Mouse (Mus musculus): Measurements from ENCODE around the gene Tekt1.
A peak's percentile ranks its signal among the peaks of the same experiment; 100 is the strongest.

Tekt1 gene

GRCm38 (mm10) chr11:72362347-72362741 is at the start of gene Tekt1:
Gene Tekt1, minus strand, starts transcription at chr11:72362442.
- no peak for DNase-seq

GRCm38 (mm10) chr11:72411945-72412344 is 49.7 kb upstream of the Tekt1 start:
- DNase-seq: no peak

GRCm38 (mm10) chr11:72411093-72411921 is 49.1 kb upstream of the Tekt1 start, which contains the start of gene Smtnl2:
Gene Smtnl2, minus strand, starts transcription at chr11:72411713.
- DNase-seq: peak; percentile 99

- DNase-seq: peak; percentile 92
These were observed 48.4 kb upstream of the Tekt1 start for GRCm38 (mm10) chr11:72410521-72411092.

- peak; percentile 91 for DNase-seq
These were observed 47.6 kb upstream of the Tekt1 start for GRCm38 (mm10) chr11:72409649-72410385.

- DNase-seq: peak; percentile 94
These were observed 46.4 kb upstream of the Tekt1 start for GRCm38 (mm10) chr11:72408451-72409170.

- DNase-seq: peak; percentile 98
These were observed 45.3 kb upstream of the Tekt1 start for GRCm38 (mm10) chr11:72407574-72407973.

- peak; percentile 91 for DNase-seq
These were observed 44.8 kb upstream of the Tekt1 start for GRCm38 (mm10) chr11:72407081-72407480.

- peak; percentile 89 for DNase-seq
These were observed 43.9 kb upstream of the Tekt1 start for GRCm38 (mm10) chr11:72406079-72406675.

- DNase-seq: peak; percentile 91
These were observed 43.3 kb upstream of the Tekt1 start for GRCm38 (mm10) chr11:72405532-72405931.

- DNase-seq: peak; percentile 91
These were observed 40.7 kb upstream of the Tekt1 start for GRCm38 (mm10) chr11:72402969-72403368.

GRCm38 (mm10) chr11:72402017-72402416 is 39.8 kb upstream of the Tekt1 start:
- DNase-seq: peak; percentile 89

- peak; percentile 81 for DNase-seq
These were observed 38.8 kb upstream of the Tekt1 start for GRCm38 (mm10) chr11:72401068-72401467.

GRCm38 (mm10) chr11:72397811-72398525 is 35.7 kb upstream of the Tekt1 start:
- peak; percentile 93 for DNase-seq

- peak; percentile 99 for DNase-seq
These were observed 34.8 kb upstream of the Tekt1 start for GRCm38 (mm10) chr11:72397072-72397471.

GRCm38 (mm10) chr11:72396621-72397020 is 34.4 kb upstream of the Tekt1 start:
- DNase-seq: peak; percentile 99

- DNase-seq: peak; percentile 94
These were observed 33.4 kb upstream of the Tekt1 start for GRCm38 (mm10) chr11:72395652-72396051.

GRCm38 (mm10) chr11:72394694-72395093 is 32.5 kb upstream of the Tekt1 start:
- no peak for DNase-seq

GRCm38 (mm10) chr11:72393669-72394068 is 31.4 kb upstream of the Tekt1 start:
- DNase-seq: peak; percentile 98

GRCm38 (mm10) chr11:72393243-72393642 is 31.0 kb upstream of the Tekt1 start:
- DNase-seq: no peak

GRCm38 (mm10) chr11:72391181-72391580 is 28.9 kb upstream of the Tekt1 start:
- DNase-seq: peak; percentile 94

Measured in heart, adult 11 months (tissue).